Mouse (Mus musculus): ENCODE measurements around the gene Mbd3. TPM values are rescaled to one million over a fixed set of nuclear protein-coding genes. Genes with fewer than 3 reads are reported as not detected.

The Mbd3 gene
- polyA plus RNA-seq, 1 experiment, result 143 TPM

DNA sequence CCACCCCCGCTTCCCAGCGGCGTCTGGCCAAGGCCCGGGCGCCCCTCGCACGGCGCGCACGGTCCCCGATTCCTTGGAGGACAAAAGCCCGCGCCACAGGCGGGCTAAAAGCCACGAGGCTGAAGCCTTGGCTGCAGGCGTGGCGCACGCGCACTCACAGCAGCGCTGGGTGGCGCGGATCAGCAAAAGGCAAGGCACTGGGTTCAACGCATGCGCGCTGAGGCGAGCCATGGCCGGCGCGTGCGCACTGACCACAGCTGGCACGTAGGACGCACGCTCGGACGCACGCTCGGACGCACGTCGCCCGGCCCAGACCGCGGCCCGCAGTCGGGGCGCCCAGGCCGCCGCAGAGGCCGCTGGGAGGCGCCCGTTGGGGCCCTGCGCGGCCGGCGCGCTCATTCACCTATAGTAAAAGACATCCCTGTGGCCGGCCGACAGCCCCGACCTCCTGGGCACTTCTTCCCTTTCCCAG lies 595 bp downstream of the Mbd3 start:
- TF ChIP-seq POLR2A (IDR thresholded peaks at IDR 0.05; ENCODE audit: borderline replicate concordance, extremely low read depth, low read depth, low read length), result peak; percentile 62; the same call in 1 of the 2 replicates
- no peak for TF ChIP-seq CTCF (IDR thresholded peaks at IDR 0.05; ENCODE audit: insufficient read depth, low read length)
- Histone ChIP-seq H3K4me1 (ENCODE audit: control insufficient read depth, insufficient read depth, low read length) (peaks cover 14% of the 10 kb centered on the region), H3K4me3 (replicated peaks; ENCODE audit: extremely low read depth, low read depth, low read length) (peak overlapping the region; percentile 65)
- DNase-seq, result peak; percentile 93
- WGBS, result under 1% methylated on average over 59 of the region's 59 CpGs

DNA sequence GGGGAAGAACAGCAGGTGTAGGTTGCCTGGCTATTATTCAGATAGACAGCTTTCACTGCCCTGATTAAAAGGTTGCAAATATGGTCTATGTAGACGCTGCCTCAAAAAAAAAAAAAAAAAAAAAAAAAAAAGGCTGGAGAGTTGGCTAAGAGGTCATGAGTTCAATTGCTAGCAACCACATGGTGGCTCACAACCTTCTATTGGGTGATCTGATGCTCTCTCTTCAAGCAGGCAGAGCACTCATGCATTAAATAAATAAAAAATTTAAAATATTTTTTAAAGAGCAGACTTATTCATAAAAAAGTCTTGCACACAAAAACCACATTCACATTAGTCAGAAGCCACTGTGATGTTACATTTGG lies 1.2 kb downstream of the Mbd3 start:
- peak overlapping the region; percentile 53 for H3K4me3 ChIP-seq (replicated peaks; ENCODE audit: extremely low read depth, low read depth, low read length)
- WGBS, result 0% methylated on average over 1 of the region's 1 CpGs
- H3K4me1 ChIP-seq (ENCODE audit: control insufficient read depth, insufficient read depth, low read length), result peaks cover 14% of the 10 kb centered on the region
- no peak for TF ChIP-seq CTCF (IDR thresholded peaks at IDR 0.05; ENCODE audit: insufficient read depth, low read length)
- TF ChIP-seq POLR2A (IDR thresholded peaks at IDR 0.05; ENCODE audit: borderline replicate concordance, extremely low read depth, low read depth, low read length), result no peak
- no peak for DNase-seq

DNA sequence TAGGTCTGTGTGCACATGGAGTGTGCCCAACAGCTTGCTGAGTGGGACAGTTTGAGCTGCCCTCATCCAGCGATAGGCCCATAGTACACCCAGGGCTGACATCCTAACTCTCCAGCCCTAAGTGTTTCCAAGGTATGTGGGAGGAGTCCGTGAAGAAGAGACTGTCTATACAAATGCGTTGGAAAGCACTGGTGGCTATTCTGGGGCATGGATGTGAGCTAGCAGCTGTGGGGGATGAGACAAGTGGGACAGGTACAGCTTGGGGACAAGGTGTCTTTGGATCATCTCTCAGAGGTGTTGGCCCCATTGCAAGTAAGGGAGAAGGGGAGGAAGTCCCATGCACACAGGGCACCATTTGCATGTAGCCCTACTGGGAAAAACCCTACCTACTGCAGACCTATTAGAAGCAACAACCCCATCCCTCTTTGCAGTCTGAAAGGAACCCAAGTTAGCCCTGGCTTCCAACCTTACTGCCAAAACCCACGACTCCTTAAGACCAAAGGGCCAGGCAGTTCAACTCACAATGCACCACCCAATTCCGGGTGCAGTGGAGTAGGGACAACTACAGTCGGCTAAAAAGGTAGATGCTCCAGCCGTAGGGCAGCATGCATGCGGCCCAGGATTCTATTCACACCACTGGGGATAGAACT lies 1.7 kb downstream of the Mbd3 start:
- Histone ChIP-seq H3K4me3 (replicated peaks; ENCODE audit: extremely low read depth, low read depth, low read length) (no peak overlapping the region), H3K4me1 (ENCODE audit: control insufficient read depth, insufficient read depth, low read length) (peaks cover 14% of the 10 kb centered on the region)
- DNase-seq, result no peak
- TF ChIP-seq POLR2A (IDR thresholded peaks at IDR 0.05; ENCODE audit: borderline replicate concordance, extremely low read depth, low read depth, low read length) (no peak), CTCF (IDR thresholded peaks at IDR 0.05; ENCODE audit: insufficient read depth, low read length) (no peak)
- WGBS, result 41% methylated on average over 8 of the region's 8 CpGs

DNA sequence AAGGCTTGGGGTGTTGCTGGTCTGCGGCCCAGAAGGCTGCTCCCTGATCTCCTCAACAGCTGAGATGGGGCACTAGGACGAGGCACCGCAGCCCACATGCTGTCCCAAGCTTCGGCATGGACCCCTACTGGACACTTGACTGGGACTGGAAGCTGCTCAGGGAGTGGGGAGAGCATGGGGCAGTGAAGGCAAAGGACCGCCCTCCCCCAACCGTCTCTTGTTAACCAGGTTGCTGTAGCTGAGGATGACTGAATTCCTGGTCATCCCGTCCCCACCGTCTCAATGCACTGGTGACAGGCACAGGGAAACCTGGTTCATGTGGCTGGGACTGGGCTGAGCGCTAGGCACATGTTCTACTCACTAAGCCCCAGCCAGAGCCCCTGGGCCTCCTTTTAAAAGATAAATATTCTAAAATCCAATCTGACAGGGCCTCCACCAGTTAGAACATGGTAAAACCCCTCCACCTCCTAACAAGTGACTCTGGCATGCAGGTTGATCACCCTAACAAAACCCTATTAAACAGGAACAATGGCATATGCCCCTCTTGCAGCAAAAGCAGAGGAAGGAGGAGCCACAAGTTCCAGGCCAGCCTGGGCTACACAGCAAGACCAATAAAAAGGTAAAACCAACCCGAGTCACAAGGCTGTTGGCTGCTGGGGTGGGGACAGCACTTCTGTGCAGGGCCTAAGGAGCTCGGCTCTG lies 2.4 kb downstream of the Mbd3 start:
- peaks cover 14% of the 10 kb centered on the region for H3K4me1 ChIP-seq (ENCODE audit: control insufficient read depth, insufficient read depth, low read length)
- no peak overlapping the region for H3K4me3 ChIP-seq (replicated peaks; ENCODE audit: extremely low read depth, low read depth, low read length)
- TF ChIP-seq POLR2A (IDR thresholded peaks at IDR 0.05; ENCODE audit: borderline replicate concordance, extremely low read depth, low read depth, low read length) (no peak), CTCF (IDR thresholded peaks at IDR 0.05; ENCODE audit: insufficient read depth, low read length) (no peak)
- no peak for DNase-seq
- 82% methylated on average over 11 of the region's 11 CpGs for WGBS

GRCm38 (mm10) chr10:80395025-80395627 lies 4.2 kb downstream of the Mbd3 start:
- H3K4me3 ChIP-seq (replicated peaks; ENCODE audit: extremely low read depth, low read depth, low read length), result no peak overlapping the region
- 94% methylated on average over 35 of the region's 35 CpGs for WGBS
- TF ChIP-seq CTCF (IDR thresholded peaks at IDR 0.05; ENCODE audit: insufficient read depth, low read length) (no peak), POLR2A (IDR thresholded peaks at IDR 0.05; ENCODE audit: borderline replicate concordance, extremely low read depth, low read depth, low read length) (no peak)
- peaks cover 10% of the 10 kb centered on the region for H3K4me1 ChIP-seq (ENCODE audit: control insufficient read depth, insufficient read depth, low read length)
- DNase-seq, result no peak

DNA sequence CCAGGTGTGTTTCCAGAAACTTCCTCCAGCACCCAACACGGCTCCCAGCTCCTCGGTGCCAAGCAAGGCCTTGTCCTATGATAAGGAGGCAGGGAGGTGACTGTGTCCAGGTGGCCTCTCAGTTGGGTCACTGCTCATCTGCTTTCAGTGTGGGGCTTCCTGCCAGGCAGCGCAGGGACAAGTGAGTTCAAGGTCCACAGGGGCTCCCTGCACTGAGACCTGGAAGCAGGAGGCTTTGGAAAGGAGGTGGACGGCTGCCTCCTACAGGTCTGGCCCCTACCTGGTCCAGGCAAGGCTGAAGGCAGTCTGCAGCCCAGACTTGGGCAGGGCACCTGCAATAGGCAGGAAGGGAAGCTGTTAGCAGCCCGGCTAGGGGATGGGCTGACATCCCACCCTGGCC lies 6.7 kb downstream of the Mbd3 start:
- TF ChIP-seq CTCF (IDR thresholded peaks at IDR 0.05; ENCODE audit: insufficient read depth, low read length) (no peak), POLR2A (IDR thresholded peaks at IDR 0.05; ENCODE audit: borderline replicate concordance, extremely low read depth, low read depth, low read length) (no peak)
- Histone ChIP-seq H3K4me1 (ENCODE audit: control insufficient read depth, insufficient read depth, low read length) (peaks cover 8% of the 10 kb centered on the region; the same call in 1 of the 2 replicates), H3K4me3 (replicated peaks; ENCODE audit: extremely low read depth, low read depth, low read length) (no peak overlapping the region)
- WGBS, result 84% methylated on average over 5 of the region's 5 CpGs
- no peak for DNase-seq

- H3K4me3 ChIP-seq (replicated peaks; ENCODE audit: extremely low read depth, low read depth, low read length), result no peak overlapping the region
- no peak for DNase-seq
- peaks cover 3% of the 10 kb centered on the region for H3K4me1 ChIP-seq (ENCODE audit: control insufficient read depth, insufficient read depth, low read length)
- no peak for TF ChIP-seq POLR2A (IDR thresholded peaks at IDR 0.05; ENCODE audit: borderline replicate concordance, extremely low read depth, low read depth, low read length)
- TF ChIP-seq CTCF (IDR thresholded peaks at IDR 0.05; ENCODE audit: insufficient read depth, low read length), result no peak
- WGBS, result 71% methylated on average over 9 of the region's 9 CpGs
Measured at GRCm38 (mm10) chr10:80390697-80391096, 8.7 kb downstream of the Mbd3 start.

- no peak for DNase-seq
- no peak overlapping the region for H3K4me3 ChIP-seq (replicated peaks; ENCODE audit: extremely low read depth, low read depth, low read length)
- peaks cover 9% of the 10 kb centered on the region for H3K4me1 ChIP-seq (ENCODE audit: control insufficient read depth, insufficient read depth, low read length)
- WGBS, result 51% methylated on average over 4 of the region's 4 CpGs
- TF ChIP-seq CTCF (IDR thresholded peaks at IDR 0.05; ENCODE audit: insufficient read depth, low read length) (no peak), POLR2A (IDR thresholded peaks at IDR 0.05; ENCODE audit: borderline replicate concordance, extremely low read depth, low read depth, low read length) (no peak)
Measured at GRCm38 (mm10) chr10:80389185-80389708, 10.1 kb downstream of the Mbd3 start.

DNA sequence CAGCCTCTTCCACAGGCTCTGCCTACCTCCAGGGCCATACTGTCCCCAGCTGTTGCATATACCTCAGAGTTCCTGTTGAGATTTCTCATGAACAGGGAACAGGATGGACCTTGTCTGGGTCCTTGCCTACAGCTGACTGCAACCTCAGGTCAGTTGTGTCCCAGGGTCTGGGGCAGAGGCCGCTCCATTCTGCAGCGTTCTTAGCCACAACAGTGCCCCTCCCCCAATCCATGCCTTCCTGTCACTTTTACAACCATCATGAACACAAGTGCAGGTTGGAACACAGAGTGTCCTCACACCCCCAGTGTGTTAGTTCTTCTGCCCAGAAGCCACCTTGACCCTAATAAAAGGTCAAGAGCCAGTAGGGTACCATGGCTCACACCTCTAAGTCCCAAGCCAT lies 10.6 kb downstream of the Mbd3 start:
- DNase-seq, result no peak
- TF ChIP-seq POLR2A (IDR thresholded peaks at IDR 0.05; ENCODE audit: borderline replicate concordance, extremely low read depth, low read depth, low read length) (no peak), CTCF (IDR thresholded peaks at IDR 0.05; ENCODE audit: insufficient read depth, low read length) (no peak)
- 43% methylated on average over 2 of the region's 2 CpGs for WGBS
- Histone ChIP-seq H3K4me1 (ENCODE audit: control insufficient read depth, insufficient read depth, low read length) (peaks cover 9% of the 10 kb centered on the region), H3K4me3 (replicated peaks; ENCODE audit: extremely low read depth, low read depth, low read length) (no peak overlapping the region)

Data from lung, adult 2 months (tissue).